Mouse (Mus musculus) intestine, postnatal 0 days (tissue): ENCODE measurements at regions not wholly inside any gene's neighbourhood (a gene's known extent, or its start where the extent isn't known, plus 50 kb on each side); places are given as distances from the start of the nearest gene placed in this dataset.

ENCODE experiments used
- ATAC-seq: fragments of 200-750 bp; cut with Nextera tagmentation; 2 replicates; pipeline ENCODE4 v1.8.0; 2017; ENCODE audit warnings: mild to moderate bottlenecking, moderate TSS enrichment, moderate library complexity
- H3K27ac ChIP-seq: fragments of 300-500 bp; sonication (generic); 2 replicates; pipeline ENCODE4 v1.5.1; 2014; ENCODE audit warnings: mild to moderate bottlenecking, low read depth, low read length, moderate library complexity
- H3K27me3 ChIP-seq: fragments of 300-500 bp; sonication (generic); replicated peaks from 2 replicates; pipeline ENCODE4 v1.6.1; 2014; ENCODE audit warnings: low read length, mixed read lengths; ENCODE audit not compliant: control insufficient read depth, insufficient read depth
- H3K36me3 ChIP-seq: fragments of 300-500 bp; sonication (generic); 2 replicates; pipeline ENCODE4 v1.6.1; 2014; ENCODE audit warnings: mild to moderate bottlenecking, moderate library complexity; ENCODE audit not compliant: control insufficient read depth, insufficient read depth
- H3K4me1 ChIP-seq: fragments of 300-500 bp; sonication (generic); replicated peaks from 2 replicates; pipeline ENCODE4 v1.6.1; 2014; ENCODE audit warnings: antibody characterized with exemption, low read length, mixed read lengths; ENCODE audit not compliant: control insufficient read depth, insufficient read depth
- H3K4me2 ChIP-seq: fragments of 300-500 bp; sonication (generic); replicated peaks from 2 replicates; pipeline ENCODE4 v1.6.1; 2014; ENCODE audit warnings: low read depth, mild to moderate bottlenecking, moderate library complexity
- H3K4me3 ChIP-seq: fragments of 300-500 bp; sonication (generic); 2 replicates; pipeline ENCODE4 v1.5.1; 2014; ENCODE audit warnings: low read depth, low read length
- H3K9ac ChIP-seq: fragments of 300-500 bp; sonication (generic); 2 replicates; pipeline ENCODE4 v1.6.1; 2014; ENCODE audit warnings: mild to moderate bottlenecking, low read depth, low read length
- H3K9me3 ChIP-seq: fragments of 300-500 bp; sonication (generic); 2 replicates; pipeline ENCODE4 v1.6.1; 2016; ENCODE audit warnings: mixed run types; ENCODE audit not compliant: control insufficient read depth
- CTCF ChIP-seq: sonication (generic); IDR thresholded peaks from 2 replicates; pipeline ENCODE4 v1.5.1; 2016; ENCODE audit warnings: low read depth, mild to moderate bottlenecking, control low read depth, antibody characterized with exemption, moderate library complexity
- WGBS: fragments of 180-500 bp; shearing (Covaris S2); extraction: QIAGEN DNeasy Blood & Tissue Kit; methylation state at CpG from one replicate; pipeline ENCODE4 v1.1.7; 2014; 5-methylcytosine and 5-hydroxymethylcytosine counted together

DNA sequence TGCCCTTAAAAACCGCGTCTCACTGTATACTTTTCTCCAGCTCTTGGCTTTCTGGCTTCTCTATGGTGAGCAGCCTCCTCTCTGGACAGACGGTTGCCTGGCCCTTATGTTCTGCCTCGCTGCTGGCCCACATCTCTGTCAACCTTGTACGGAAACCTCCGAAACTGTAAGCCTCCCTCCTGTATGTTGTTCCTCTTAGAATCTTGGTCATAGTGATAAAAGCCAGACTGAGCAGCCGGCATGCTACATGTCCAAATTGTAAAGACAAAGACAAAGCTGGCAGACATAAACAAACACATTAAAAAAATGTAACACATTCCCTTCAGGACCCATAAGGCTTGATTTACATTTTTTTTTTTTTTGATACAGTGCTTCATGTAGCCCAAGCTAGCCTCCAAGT lies 122.7 kb upstream of the Foxn2 start:
- Histone ChIP-seq H3K36me3 (no peaks in the 10 kb centered on the region), H3K9me3 (no peaks in the 10 kb centered on the region), H3K4me2 (no peak overlapping the region), H3K4me1 (no peaks in the 10 kb centered on the region), H3K4me3 (no peak overlapping the region), H3K27ac (no peak overlapping the region), H3K27me3 (no peaks in the 10 kb centered on the region), H3K9ac (no peak overlapping the region)
- no peak for TF ChIP-seq CTCF
- ATAC-seq = no peak
- 77% methylated on average over 7 of the region's 7 CpGs for WGBS

DNA sequence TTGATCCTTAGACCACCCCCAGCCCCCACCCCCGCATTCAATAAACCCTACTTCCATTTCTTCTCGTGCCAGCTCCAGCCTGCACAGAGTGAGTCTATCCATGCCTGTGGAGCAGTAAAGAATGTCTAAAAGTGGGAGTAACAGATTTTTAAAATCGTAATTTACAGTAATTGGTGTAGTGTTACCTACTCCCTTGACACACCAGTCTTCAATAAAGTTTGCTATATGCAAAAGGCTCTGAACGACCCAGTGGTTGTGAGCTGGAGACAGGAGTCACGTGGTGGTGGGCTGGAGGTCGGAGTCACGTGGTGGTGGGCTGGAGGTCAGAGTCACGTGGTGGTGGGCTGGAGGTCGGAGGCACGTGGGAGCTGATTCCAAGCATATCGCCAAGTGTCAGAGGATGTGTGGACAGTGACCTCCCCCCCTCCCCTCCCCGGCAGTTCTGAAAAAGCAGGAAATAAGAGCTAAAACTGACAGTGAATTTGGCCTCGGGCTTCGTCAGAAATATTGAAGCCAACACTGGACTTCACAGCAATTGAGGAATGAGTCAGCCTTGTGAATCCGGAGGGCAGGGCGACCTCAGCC lies 122.2 kb upstream of the Foxn2 start:
- no peak for TF ChIP-seq CTCF
- H3K4me1 ChIP-seq = no peaks in the 10 kb centered on the region
- no peak overlapping the region for H3K4me3 ChIP-seq
- no peaks in the 10 kb centered on the region for H3K36me3 ChIP-seq
- no peak overlapping the region for H3K9ac ChIP-seq
- no peak for ATAC-seq
- 68% methylated on average over 16 of the region's 16 CpGs for WGBS
- no peaks in the 10 kb centered on the region for H3K9me3 ChIP-seq
- H3K27ac ChIP-seq = no peak overlapping the region
- no peak overlapping the region for H3K4me2 ChIP-seq
- H3K27me3 ChIP-seq = no peaks in the 10 kb centered on the region

DNA sequence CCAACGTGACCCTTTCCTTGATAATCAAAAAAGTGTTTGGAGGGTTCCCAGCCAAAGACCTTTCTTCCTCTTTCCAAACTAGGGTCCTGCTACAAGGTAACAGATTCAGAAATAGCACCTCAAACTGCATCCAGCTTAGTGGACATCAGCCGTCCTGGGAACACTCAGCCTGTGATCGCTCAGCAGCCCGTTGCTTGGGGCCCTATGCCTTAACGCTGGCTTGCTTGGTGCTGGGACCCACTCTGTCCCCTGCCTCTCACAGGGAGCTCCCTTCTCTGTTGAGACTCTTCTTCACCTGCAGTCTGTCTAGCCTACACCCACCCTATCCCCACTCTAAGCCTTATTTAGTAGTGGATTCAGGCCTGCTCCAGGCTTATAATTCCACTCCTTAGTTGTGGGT lies 121.6 kb upstream of the Foxn2 start:
- no peak overlapping the region for H3K27ac ChIP-seq
- 67% methylated on average over 5 of the region's 5 CpGs for WGBS
- H3K27me3 ChIP-seq = no peaks in the 10 kb centered on the region
- ATAC-seq = no peak
- no peaks in the 10 kb centered on the region for H3K9me3 ChIP-seq
- no peak overlapping the region for H3K4me3 ChIP-seq
- no peaks in the 10 kb centered on the region for H3K36me3 ChIP-seq
- H3K4me2 ChIP-seq = no peak overlapping the region
- H3K4me1 ChIP-seq = no peaks in the 10 kb centered on the region
- TF ChIP-seq CTCF = no peak
- H3K9ac ChIP-seq = no peak overlapping the region

DNA sequence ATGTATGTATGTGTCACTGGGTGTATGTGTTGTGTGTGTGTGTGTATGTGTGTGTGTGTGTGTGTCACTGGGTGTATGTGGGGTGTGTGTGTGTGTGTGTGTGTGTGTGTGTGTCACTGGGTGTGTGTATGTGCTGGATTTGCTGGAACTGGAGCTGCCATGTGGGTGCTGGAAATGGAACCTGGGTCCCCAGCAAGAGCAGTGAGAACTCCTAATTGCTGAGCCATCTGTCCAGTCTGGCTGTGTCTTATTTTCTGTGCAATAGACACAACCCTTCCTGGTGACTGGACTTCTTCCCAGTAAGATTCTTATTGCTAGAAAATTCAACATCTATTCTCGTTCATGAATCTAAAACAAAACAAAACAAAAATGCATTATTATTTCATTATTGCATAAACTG lies 119.8 kb upstream of the Foxn2 start:
- Histone ChIP-seq H3K9ac (no peak overlapping the region), H3K36me3 (no peaks in the 10 kb centered on the region), H3K9me3 (no peaks in the 10 kb centered on the region), H3K27ac (no peak overlapping the region), H3K27me3 (no peaks in the 10 kb centered on the region), H3K4me3 (no peak overlapping the region), H3K4me1 (no peaks in the 10 kb centered on the region), H3K4me2 (no peak overlapping the region)
- ATAC-seq = no peak
- no peak for TF ChIP-seq CTCF
- 54% methylated on average over 1 of the region's 1 CpGs for WGBS

DNA sequence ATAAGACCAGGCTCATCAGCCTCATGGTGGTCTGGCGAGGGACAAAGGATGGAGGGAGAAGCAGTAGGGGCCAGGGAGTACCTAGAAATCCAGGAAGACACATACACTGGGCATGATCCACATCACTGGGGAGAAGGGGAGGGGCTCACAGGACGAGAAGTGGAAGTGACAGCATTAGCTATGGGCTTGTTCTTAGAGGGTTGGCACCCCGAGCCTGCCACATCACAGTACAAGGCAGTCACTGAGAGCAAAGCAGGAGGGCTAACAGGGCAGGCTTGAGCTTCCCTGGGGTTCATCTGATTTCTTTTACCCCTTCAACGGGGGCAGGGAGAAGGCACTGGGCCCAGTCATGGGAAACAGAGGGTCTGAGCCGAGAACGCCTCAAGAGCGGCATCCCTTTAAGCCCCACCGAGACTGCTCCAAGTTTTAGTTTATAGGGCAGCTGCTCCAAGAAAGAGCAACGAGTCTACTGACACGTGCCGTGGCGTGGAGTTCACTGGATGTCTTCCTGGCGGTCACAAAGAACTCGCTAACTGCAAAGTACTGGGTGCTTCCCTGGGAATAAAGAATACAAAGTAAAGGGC lies 115.1 kb upstream of the Foxn2 start:
- Histone ChIP-seq H3K27me3 (no peaks in the 10 kb centered on the region), H3K4me2 (no peak overlapping the region), H3K27ac (no peak overlapping the region), H3K4me1 (0 out of 2 replicates have a peak, but pooled peaks cover 2% of the 10 kb centered on the region), H3K36me3 (no peaks in the 10 kb centered on the region), H3K4me3 (no peak overlapping the region), H3K9me3 (no peaks in the 10 kb centered on the region), H3K9ac (no peak overlapping the region)
- WGBS = 62% methylated on average over 14 of the region's 14 CpGs
- no peak for ATAC-seq
- TF ChIP-seq CTCF = no peak

DNA sequence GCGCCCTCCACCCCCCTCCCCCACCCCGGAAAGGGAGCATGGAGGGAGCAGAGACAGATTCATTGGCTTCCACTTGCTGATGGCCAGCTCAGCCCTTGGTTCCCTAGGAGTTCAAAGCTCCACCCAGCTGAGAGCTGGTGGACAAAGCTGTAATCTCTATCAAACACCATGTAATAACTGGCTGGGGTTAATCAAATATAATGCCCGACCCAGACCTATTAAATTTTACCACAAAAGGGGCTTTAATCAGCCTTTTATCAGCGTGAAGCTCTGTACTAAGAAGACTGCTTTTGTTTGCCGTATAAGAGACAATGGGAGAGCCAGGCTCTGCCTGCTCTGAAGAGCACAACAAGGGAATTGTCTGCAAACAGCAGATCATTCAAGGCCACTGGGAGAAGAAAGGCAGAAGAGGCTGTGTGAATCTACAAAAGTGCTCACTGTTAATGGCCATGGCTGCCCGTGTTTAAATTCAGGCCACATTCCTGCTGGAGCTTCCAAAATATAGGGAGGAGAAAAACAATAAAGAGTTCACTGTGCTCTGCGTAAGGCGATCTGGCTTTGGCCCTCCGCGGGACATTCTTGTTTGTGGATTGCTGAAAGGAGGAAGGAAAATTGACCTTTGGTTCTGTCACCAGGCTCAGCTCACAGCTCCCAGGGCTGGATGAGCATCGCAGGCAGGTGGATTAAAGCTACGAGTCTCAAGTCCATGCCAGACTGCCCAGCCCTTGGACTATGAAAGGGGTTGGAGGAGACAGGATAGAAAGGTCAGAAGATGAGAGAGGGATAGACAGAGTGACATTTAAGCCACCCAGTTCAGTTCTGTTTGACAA lies 114.4 kb upstream of the Foxn2 start:
- TF ChIP-seq CTCF = no peak
- WGBS = 30% methylated on average over 12 of the region's 12 CpGs
- ATAC-seq = peak; percentile 49; the same call in 1 of the 2 replicates

More for the DNA sequence above, 114.4 kb upstream of the Foxn2 start:
- no peak overlapping the region for H3K27ac ChIP-seq
- 0 out of 2 replicates have a peak, but pooled peaks cover 2% of the 10 kb centered on the region for H3K4me1 ChIP-seq
- H3K9ac ChIP-seq = no peak overlapping the region
- no peaks in the 10 kb centered on the region for H3K9me3 ChIP-seq
- H3K4me3 ChIP-seq = no peak overlapping the region
- H3K27me3 ChIP-seq = no peaks in the 10 kb centered on the region
- H3K36me3 ChIP-seq = no peaks in the 10 kb centered on the region
- no peak overlapping the region; the same call in 1 of the 2 replicates for H3K4me2 ChIP-seq
